Mouse (Mus musculus) ES-Bruce4 (cell line): ENCODE measurements around the gene Gal3st4. TPM values are rescaled to one million over a fixed set of nuclear protein-coding genes. Genes with fewer than 3 reads are reported as not detected.

Experiments
- H3K27ac ChIP-seq: 2 replicates; pipeline ENCODE4 v1.5.1; 2012; ENCODE audit warnings: low read length, inconsistent platforms; ENCODE audit not compliant: insufficient read depth
- H3K27me3 ChIP-seq: 2 replicates; pipeline ENCODE4 v1.6.1; 2012; ENCODE audit warnings: mild to moderate bottlenecking, low read length, inconsistent platforms; ENCODE audit not compliant: control insufficient read depth, poor library complexity, insufficient read depth, severe bottlenecking
- H3K36me3 ChIP-seq: 2 replicates; pipeline ENCODE4 v1.6.1; 2012; ENCODE audit warnings: inconsistent platforms, mild to moderate bottlenecking, low read length, moderate library complexity; ENCODE audit not compliant: control insufficient read depth, poor library complexity, insufficient read depth, severe bottlenecking
- H3K4me1 ChIP-seq: one replicate; pipeline ENCODE4 v1.8.1; 2011; ENCODE audit warnings: low read length; ENCODE audit not compliant: control insufficient read depth, insufficient read depth
- H3K4me3 ChIP-seq: 2 replicates; pipeline ENCODE4 v1.5.1; 2011; ENCODE audit warnings: low read depth, mild to moderate bottlenecking, low read length
- H3K9ac ChIP-seq: 2 replicates; pipeline ENCODE4 v1.6.1; 2012; ENCODE audit warnings: low read depth, mild to moderate bottlenecking, inconsistent platforms; ENCODE audit not compliant: poor library complexity, severe bottlenecking
- H3K9me3 ChIP-seq: replicated peaks from 2 replicates; pipeline ENCODE4 v1.6.1; 2012; ENCODE audit warnings: mild to moderate bottlenecking, low read length, inconsistent platforms; ENCODE audit not compliant: control insufficient read depth, poor library complexity, insufficient read depth, severe bottlenecking
- CTCF ChIP-seq: IDR thresholded peaks from one replicate; pipeline ENCODE4 v1.8.1; 2011; ENCODE audit warnings: low read depth, low read length
- EP300 ChIP-seq: IDR thresholded peaks from 2 replicates; pipeline ENCODE4 v1.6.1; 2011; ENCODE audit warnings: low read depth, low read length; ENCODE audit not compliant: insufficient read depth
- POLR2A ChIP-seq: IDR thresholded peaks from one replicate; pipeline ENCODE4 v1.8.1; 2011; ENCODE audit warnings: low read length; ENCODE audit not compliant: insufficient read depth
- polyA plus RNA-seq: library from polyadenylated mRNA; stranded (reverse); fragments of >200 nt; gene quantifications from 2 replicates; pipeline ENCODE4 v1.2.4, GENCODE M21; 2011; ENCODE audit warnings: low read depth; ENCODE audit not compliant: missing spikeins, insufficient read depth, insufficient read length

Gene Gal3st4
- polyA plus RNA-seq, 1 experiment: 0.84 TPM

DNA sequence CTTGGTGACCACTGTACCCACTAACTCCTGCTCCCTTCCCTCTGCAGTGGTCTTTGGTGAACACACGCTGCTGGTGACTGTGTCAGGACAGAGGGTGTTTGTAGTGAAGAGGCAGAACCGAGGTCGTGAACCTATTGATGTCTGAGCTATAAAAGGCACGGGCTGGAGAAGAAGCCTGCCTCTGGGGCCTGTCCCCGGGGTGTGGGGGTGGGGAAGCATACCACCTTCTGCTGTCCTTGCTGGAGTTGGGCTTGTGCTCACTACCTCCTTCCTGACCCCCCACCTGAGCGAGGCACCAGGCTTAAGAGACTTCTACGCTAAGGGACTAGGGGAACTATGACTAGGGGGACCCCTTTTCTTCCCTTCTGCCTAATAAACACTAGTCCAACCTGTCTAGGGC is 13.6 kb downstream of the Gal3st4 start:
- no peak for TF ChIP-seq POLR2A
- TF ChIP-seq EP300: no peak
- TF ChIP-seq CTCF: no peak
- peaks cover 10% of the 10 kb centered on the region; the same call in 1 of the 2 replicates for H3K36me3 ChIP-seq
- no peak overlapping the region for H3K27ac ChIP-seq
- no peak overlapping the region for H3K4me3 ChIP-seq
- no peak overlapping the region for H3K9ac ChIP-seq
- no peaks in the 10 kb centered on the region for H3K27me3 ChIP-seq
- no peaks in the 10 kb centered on the region for H3K9me3 ChIP-seq
- H3K4me1 ChIP-seq: no peaks in the 10 kb centered on the region

DNA sequence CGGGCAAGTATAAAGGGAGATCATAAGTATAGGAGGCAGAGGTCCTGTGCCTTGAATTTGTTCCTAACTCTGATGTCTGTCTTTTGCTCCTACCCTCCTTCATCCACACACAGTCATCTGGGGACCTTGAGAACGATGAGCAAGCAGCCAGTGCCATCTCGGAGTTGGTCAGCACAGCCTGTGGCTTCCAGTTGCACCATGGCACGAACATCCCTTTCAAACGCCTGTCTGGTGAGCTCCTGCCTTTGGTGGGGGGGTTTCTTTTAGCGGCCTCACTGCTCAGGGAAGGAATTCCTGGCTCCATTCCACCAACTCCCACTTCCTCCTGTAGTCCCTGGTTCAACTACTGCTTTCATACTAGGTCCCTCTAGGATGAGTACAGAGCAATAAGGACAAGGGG is 14.1 kb downstream of the Gal3st4 start:
- no peak overlapping the region for H3K4me3 ChIP-seq
- TF ChIP-seq CTCF (no peak), EP300 (no peak), POLR2A (no peak)
- peaks cover 10% of the 10 kb centered on the region; the same call in 1 of the 2 replicates for H3K36me3 ChIP-seq
- no peak overlapping the region for H3K27ac ChIP-seq
- H3K9me3 ChIP-seq: no peaks in the 10 kb centered on the region
- no peaks in the 10 kb centered on the region for H3K27me3 ChIP-seq
- no peaks in the 10 kb centered on the region for H3K4me1 ChIP-seq
- H3K9ac ChIP-seq: no peak overlapping the region

GRCm38 (mm10) chr5:138258078-138258477 is 14.6 kb downstream of the Gal3st4 start:
- Histone ChIP-seq H3K9ac (no peak overlapping the region), H3K27ac (no peak overlapping the region), H3K27me3 (no peaks in the 10 kb centered on the region), H3K4me1 (no peaks in the 10 kb centered on the region), H3K4me3 (no peak overlapping the region), H3K9me3 (no peaks in the 10 kb centered on the region), H3K36me3 (peaks cover 10% of the 10 kb centered on the region; the same call in 1 of the 2 replicates)
- TF ChIP-seq CTCF (no peak), EP300 (no peak), POLR2A (no peak)

DNA sequence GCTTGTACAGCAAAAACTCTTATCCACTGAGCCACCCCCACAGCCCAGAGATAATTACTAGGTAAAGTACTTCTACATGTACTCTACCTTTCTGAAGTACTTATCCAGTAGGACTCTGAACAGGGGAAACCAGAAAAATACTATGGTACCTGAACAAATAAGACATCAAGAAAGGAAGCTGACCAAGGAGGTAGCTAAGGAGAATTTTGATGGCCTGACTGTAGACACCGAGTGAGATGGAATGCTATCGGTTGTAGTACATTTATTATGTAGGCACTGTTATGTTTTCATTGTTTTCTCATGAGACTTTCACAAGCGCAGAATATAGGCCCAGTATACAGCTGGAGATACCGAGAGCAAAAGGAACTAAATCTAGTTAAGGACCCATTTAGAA is 15.1 kb downstream of the Gal3st4 start:
- H3K9ac ChIP-seq: no peak overlapping the region
- no peak overlapping the region for H3K4me3 ChIP-seq
- no peaks in the 10 kb centered on the region for H3K27me3 ChIP-seq
- no peak overlapping the region for H3K27ac ChIP-seq
- no peaks in the 10 kb centered on the region for H3K4me1 ChIP-seq
- H3K9me3 ChIP-seq: no peaks in the 10 kb centered on the region
- peaks cover 10% of the 10 kb centered on the region; the same call in 1 of the 2 replicates for H3K36me3 ChIP-seq
- TF ChIP-seq POLR2A (no peak), CTCF (no peak), EP300 (no peak)

GRCm38 (mm10) chr5:138256966-138257584 is 15.6 kb downstream of the Gal3st4 start:
- H3K36me3 ChIP-seq: peaks cover 10% of the 10 kb centered on the region; the same call in 1 of the 2 replicates
- H3K4me3 ChIP-seq: no peak overlapping the region
- H3K27ac ChIP-seq: no peak overlapping the region
- no peaks in the 10 kb centered on the region for H3K4me1 ChIP-seq
- H3K9me3 ChIP-seq: no peaks in the 10 kb centered on the region
- H3K9ac ChIP-seq: no peak overlapping the region
- no peak for TF ChIP-seq CTCF
- TF ChIP-seq POLR2A: no peak
- TF ChIP-seq EP300: no peak
- no peaks in the 10 kb centered on the region for H3K27me3 ChIP-seq

- Histone ChIP-seq H3K27me3 (no peaks in the 10 kb centered on the region), H3K9me3 (no peaks in the 10 kb centered on the region), H3K36me3 (peaks cover 8% of the 10 kb centered on the region; the same call in 1 of the 2 replicates), H3K4me3 (peak overlapping the region; percentile 77), H3K9ac (peak overlapping the region; percentile 16), H3K27ac (no peak overlapping the region), H3K4me1 (no peaks in the 10 kb centered on the region)
- no peak for TF ChIP-seq EP300
- no peak for TF ChIP-seq POLR2A
- no peak for TF ChIP-seq CTCF
Measured at GRCm38 (mm10) chr5:138256094-138256467, 16.6 kb downstream of the Gal3st4 start.
